Mouse (Mus musculus): ENCODE data around the gene Mcf2l.

DNA sequence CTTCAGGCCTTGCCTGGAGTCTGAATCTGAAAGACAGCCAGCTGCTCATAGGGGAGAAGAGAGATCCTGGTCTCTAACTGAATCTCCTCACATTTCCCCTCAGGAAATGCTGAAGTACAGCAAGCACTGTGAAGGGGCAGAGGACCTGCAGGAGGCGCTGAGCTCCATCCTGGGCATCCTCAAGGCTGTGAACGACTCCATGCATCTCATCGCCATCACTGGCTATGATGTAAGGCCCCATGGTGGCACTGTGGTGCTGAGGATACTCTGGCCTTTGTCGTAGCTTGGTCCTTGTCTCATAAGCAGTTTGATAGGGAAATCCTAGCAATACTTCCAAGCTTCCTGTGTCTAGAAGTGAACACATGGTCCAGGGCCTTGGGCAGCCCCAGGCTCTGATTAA, 136.7 kb downstream of the Mcf2l start:
- TF ChIP-seq CTCF (IDR thresholded peaks at IDR 0.05; ENCODE audit: low read depth, low read length) (no peak), TAL1 (conservative IDR thresholded peaks at IDR 0.05; ENCODE audit: low read depth, low read length) (no peak)

All from G1E (cell line).